Mouse (Mus musculus): ENCODE data around the gene Gm49321.

GRCm38 (mm10) chr12:73894838-73895237 lies 42.6 kb upstream of the Gm49321 start:
- TF ChIP-seq CTCF (IDR thresholded peaks at IDR 0.05 in 2 of 3, conservative IDR thresholded peaks at IDR 0.05 in 1 of 3; ENCODE audit: control insufficient read depth in 1 of 3, insufficient read depth in 1 of 3, low read depth in 2 of 3, low read length in 3 of 3, poor library complexity in 1 of 3, severe bottlenecking in 1 of 3) (no peak), MAFK (IDR thresholded peaks at IDR 0.05; ENCODE audit: borderline replicate concordance, low read depth, low read length) (no peak), ETS1 (IDR thresholded peaks at IDR 0.05; ENCODE audit: low read depth, low read length) (no peak), ZNF384 (IDR thresholded peaks at IDR 0.05; ENCODE audit: low read depth, low read length) (no peak), E2F4 (IDR thresholded peaks at IDR 0.05; ENCODE audit: borderline replicate concordance, low read depth, low read length) (no peak), TCF12 (IDR thresholded peaks at IDR 0.05; ENCODE audit: low read depth, low read length) (no peak), MYB (IDR thresholded peaks at IDR 0.05; ENCODE audit: low read depth, low read length) (no peak), NELFE (IDR thresholded peaks at IDR 0.05; ENCODE audit: low read depth, low read length) (no peak), ZKSCAN1 (IDR thresholded peaks at IDR 0.05; ENCODE audit: low read depth, low read length) (no peak), CHD2 (IDR thresholded peaks at IDR 0.05; ENCODE audit: low read length) (no peak), POLR2A (IDR thresholded peaks at IDR 0.05; ENCODE audit: control insufficient read depth in 1 of 2, insufficient read depth in 1 of 2, low read depth in 1 of 2, low read length in 2 of 2, poor library complexity in 1 of 2) (no peak), MAX (IDR thresholded peaks at IDR 0.05; ENCODE audit: low read length) (no peak)

Data from MEL (cell line).